Mouse (Mus musculus): ENCODE measurements around the gene 1110051M20Rik. TPM values are rescaled to one million over a fixed set of nuclear protein-coding genes. Genes with fewer than 3 reads are reported as not detected.

1110051M20Rik gene
- total RNA-seq, 2 experiments from 2014 or later: 101 to 108 TPM

- DNase-seq (ENCODE audit: extremely low spot score in 1 of 2, low spot score in 1 of 2): no peak
These were observed 20.3 kb downstream of the 1110051M20Rik start for GRCm38 (mm10) chr2:91424061-91424720.

- DNase-seq (ENCODE audit: extremely low spot score in 1 of 2, low spot score in 1 of 2): no peak
These were observed 22.9 kb downstream of the 1110051M20Rik start for GRCm38 (mm10) chr2:91421641-91422040.

- no peak for DNase-seq (ENCODE audit: extremely low spot score in 1 of 2, low spot score in 1 of 2)
These were observed 30.7 kb downstream of the 1110051M20Rik start for GRCm38 (mm10) chr2:91413811-91414210.

GRCm38 (mm10) chr2:91412361-91412760 lies 32.1 kb downstream of the 1110051M20Rik start:
- DNase-seq (ENCODE audit: extremely low spot score in 1 of 2, low spot score in 1 of 2): no peak

GRCm38 (mm10) chr2:91411473-91411872 lies 33.0 kb downstream of the 1110051M20Rik start:
- DNase-seq (ENCODE audit: extremely low spot score in 1 of 2, low spot score in 1 of 2): no peak

DNA sequence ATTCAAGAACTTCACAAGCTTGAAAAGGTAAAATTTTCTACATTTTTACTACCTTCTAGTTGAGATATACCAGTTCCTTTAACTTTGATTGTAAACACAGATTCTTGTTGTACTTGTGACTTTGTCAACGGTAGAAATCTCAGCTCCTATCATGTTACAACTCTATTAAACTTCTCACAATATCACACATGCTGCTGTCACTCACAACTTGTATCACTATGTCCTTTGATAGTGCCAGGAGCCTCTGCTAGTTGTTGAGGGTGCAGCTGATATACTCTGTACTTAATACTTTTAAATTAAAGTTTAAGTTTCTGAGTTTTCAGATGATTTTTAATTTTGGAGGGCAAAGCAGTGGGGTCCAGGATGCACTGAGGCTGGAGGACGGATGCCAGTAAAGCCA lies 36.5 kb downstream of the 1110051M20Rik start:
- no peak for DNase-seq (ENCODE audit: extremely low spot score in 1 of 2, low spot score in 1 of 2)

DNA sequence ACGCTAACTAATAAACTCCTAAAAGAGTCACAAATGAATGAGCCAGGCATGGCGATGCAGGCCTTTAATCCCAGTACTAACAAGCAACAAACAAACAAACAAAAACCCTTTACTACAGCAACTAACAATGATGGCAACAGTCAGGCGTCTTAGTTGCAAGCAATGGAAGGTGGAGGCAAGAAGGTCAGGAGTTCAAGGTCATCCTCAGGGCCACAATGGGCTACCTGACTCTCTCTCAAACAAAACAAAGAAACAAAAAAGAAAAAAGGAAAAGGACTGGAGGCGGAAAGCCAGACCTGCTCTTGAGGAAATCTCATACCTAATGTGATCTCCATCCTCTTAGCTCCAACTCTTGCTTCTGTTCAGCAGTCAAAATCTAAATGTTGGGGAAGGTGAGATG lies 39.4 kb downstream of the 1110051M20Rik start:
- DNase-seq (ENCODE audit: extremely low spot score in 1 of 2, low spot score in 1 of 2): no peak

DNA sequence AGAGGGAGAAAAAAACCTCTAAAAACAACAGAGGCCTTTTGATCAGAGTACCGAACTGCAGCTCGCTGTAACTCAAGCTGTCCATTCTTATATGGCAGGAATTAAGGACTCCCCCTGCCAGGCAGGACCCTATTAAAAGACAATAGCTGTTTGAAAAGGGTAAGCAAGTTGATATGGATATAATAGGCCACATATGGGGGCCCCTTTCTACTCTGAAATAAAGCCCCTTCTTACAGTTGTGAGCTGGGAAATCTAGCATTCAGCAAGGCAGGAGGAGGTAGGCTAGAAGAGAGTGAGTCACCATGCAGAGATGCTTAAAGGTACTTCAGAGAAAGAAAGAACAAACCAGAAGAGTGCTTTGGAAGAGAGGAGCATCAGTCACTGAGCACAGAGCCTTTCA lies 44.8 kb downstream of the 1110051M20Rik start:
- no peak for DNase-seq (ENCODE audit: extremely low spot score in 1 of 2, low spot score in 1 of 2)

DNA sequence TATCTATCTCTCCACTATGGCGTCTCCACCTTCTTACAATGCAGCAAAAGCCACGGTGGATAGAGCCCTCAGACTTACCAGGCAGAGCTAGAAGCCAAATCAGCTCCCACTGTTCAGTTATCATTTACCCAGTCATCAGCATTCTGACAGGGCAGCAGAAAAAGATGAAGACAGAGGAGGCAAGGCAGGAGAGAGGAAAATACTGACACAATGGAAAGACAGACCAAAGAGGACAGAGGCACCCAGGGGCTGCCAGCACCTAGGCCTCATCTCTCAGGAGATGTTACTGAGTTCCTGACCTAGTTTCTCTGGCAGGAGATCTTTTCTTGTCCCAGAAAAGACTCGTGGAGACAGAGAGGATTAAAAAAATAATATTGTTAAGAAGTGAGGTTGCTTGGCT lies 45.3 kb downstream of the 1110051M20Rik start:
- DNase-seq (ENCODE audit: extremely low spot score in 1 of 2, low spot score in 1 of 2): no peak

- DNase-seq (ENCODE audit: extremely low spot score in 1 of 2, low spot score in 1 of 2): no peak
These were observed 50.4 kb downstream of the 1110051M20Rik start for GRCm38 (mm10) chr2:91394078-91394477.

GRCm38 (mm10) chr2:91388738-91389137 lies 55.8 kb downstream of the 1110051M20Rik start:
- DNase-seq (ENCODE audit: extremely low spot score in 1 of 2, low spot score in 1 of 2): no peak

- no peak for DNase-seq (ENCODE audit: extremely low spot score in 1 of 2, low spot score in 1 of 2)
These were observed 56.2 kb downstream of the 1110051M20Rik start for GRCm38 (mm10) chr2:91388281-91388680.

DNA sequence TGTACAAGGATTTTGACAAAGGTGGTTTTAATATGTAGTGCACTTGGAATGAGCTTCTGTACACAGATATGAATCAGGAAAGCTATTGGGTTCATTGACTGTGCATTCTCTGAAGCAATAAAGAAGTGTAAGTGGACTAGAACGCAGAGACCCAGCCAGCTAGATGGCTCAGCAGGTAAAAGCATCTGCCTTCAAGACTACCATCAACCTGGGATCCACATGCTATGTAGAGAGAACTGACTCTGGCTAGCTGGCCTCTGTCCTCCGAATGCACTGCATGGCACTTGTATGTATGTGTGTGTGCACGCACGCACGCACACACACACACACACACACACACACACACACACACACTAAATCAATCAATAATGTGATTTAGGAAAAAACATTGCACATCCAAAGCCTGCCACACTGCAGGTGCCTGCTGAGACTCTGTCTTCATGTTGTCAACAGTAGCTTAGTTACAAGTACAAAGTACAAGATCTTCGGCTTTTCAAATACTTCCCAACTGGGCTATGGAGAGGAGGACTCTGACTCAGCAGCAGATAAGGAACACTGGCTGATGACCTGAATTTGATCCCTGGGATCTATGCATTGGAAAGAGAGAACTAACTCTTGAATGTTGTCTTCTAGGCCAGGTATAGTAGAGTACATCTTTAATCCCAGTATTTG lies 57.1 kb downstream of the 1110051M20Rik start:
- no peak for DNase-seq (ENCODE audit: extremely low spot score in 1 of 2, low spot score in 1 of 2)

DNA sequence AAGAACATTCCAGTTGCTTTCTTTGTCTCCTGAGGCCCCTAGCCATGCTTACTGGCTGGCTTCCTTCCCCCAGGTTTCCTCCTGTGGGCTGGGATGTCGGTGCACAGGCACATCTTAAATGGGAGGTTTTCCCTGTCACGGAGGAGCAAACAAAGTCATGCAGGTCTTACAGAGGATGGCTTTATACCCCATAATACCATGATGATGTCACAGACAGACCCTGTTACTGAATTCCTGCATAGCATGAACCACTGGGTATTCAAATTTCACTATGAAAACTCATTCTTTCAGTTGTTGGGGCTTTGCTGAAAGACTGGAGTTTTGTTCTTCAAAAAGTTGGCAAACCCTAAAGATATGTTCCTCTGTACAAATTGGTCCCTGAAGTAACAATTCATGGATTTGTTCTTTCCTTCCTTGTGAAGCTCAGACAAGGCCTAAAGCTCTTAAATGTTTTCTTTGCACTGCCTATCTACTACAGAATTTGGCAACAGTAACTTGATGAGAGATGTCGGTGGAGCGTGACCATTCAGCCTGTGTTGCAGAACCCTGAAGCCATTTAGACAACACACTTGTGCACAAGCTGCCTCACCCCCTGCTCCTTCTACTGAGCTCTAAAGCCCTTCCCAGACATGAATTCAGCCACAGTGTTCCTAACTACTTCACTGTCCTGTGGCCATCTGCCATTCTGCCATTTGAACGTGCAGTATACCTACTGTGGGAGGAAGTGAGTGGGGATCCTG lies 57.8 kb downstream of the 1110051M20Rik start:
- DNase-seq (ENCODE audit: extremely low spot score in 1 of 2, low spot score in 1 of 2): no peak

- DNase-seq (ENCODE audit: extremely low spot score in 1 of 2, low spot score in 1 of 2): no peak
These were observed 61.2 kb downstream of the 1110051M20Rik start for GRCm38 (mm10) chr2:91383294-91383693.

DNA sequence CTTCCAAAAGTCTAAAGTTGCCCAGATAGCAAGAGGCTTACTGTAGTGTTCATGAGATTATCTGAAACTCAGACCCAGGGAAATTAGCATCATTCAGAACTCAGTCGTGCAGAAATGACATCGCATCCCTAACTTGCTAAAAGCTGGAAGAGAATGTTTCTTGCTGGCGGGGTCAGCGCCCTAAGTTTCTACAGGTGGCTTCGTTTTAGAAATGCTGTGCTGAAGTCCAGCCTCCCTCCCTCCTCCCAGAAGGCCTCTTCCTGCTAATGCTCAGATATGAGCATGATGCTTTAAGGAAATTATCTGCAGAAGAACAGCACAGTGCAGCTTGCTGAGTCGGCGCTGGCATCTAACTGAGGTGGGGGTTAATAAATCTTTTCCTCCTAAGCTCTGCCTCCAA lies 67.5 kb downstream of the 1110051M20Rik start:
- DNase-seq (ENCODE audit: extremely low spot score in 1 of 2, low spot score in 1 of 2): no peak

DNA sequence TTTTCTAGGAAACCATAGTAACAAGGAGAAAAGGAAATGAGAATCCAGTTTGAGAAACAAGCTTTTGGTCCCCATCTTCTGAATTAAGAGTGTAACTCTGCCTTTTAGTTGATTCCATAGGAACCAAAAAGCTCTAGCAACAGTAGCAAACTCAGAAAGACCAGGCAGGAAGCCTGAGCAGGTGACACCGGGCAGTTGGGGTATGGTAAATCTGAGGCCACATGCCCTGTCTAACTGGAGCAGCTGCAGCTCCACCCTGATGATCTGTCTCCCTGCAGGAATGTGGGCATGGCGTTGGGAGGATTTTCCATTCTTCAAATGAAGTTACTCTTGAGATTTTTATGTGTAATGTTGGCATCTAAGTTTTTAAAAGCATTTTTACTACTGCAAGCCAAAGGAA lies 74.2 kb downstream of the 1110051M20Rik start:
- DNase-seq (ENCODE audit: extremely low spot score in 1 of 2, low spot score in 1 of 2): no peak

DNA sequence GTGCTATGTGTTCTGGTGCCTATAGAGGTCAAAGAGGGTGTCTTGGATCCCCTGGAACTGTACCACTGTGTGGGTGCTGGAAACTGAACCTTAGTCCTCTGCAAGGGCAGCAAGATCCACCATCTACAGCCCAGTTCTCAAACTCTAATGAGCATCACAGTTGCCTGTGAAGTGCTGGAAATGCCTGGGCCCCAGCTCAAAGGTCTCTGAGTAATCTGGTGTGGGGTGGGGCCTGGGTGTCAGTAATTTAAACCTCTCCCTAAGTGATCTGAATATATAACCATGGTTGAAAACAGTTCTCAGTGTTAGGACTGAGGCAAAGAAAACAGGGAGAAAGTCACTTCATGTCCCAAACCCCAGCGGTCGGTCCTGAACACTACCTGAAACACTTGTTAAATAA lies 81.2 kb downstream of the 1110051M20Rik start:
- no peak for DNase-seq (ENCODE audit: extremely low spot score in 1 of 2, low spot score in 1 of 2)

DNA sequence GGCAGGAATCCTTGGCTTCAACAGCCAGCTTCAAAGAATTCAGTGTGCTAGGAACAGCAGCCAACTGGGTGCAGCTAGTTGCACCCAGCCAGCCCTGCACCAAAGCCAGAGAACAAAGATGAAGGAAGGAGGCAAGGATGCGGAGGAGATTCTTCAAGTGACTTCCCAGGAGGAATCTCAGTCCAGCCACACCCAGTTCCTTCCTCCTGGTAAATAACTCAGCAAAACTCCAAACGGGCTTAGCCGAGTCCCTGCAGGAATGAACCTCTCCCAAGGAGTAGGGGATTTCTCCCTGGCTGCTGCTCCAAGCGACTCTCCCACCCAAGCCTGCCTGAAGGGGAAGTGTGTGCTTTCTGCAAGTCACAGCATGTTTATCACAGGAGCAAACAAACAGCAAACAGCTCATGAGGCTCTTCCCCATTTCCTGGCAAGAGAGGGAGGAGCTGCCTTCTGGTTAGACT lies 83.4 kb downstream of the 1110051M20Rik start:
- no peak for DNase-seq (ENCODE audit: extremely low spot score in 1 of 2, low spot score in 1 of 2)

DNA sequence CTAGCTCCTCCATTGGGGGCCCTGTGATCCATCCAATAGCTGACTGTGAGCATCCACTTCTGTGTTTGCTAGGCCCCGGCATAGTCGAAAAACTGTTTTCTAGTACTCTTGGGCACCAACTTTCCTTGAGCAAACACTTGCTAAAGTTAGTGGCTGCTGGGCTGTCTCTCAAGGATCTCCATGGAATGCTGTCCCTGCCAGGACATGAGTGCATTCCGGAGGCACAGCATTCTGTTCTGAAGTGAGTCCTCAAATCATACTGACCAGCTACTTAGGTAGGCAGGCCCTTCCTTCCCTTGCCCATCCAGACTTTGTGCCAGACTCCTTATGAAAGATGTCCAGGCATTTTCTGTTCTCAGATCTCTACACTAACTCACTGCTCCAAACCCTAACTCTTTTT lies 88.7 kb downstream of the 1110051M20Rik start:
- DNase-seq (ENCODE audit: extremely low spot score in 1 of 2, low spot score in 1 of 2): no peak

DNA sequence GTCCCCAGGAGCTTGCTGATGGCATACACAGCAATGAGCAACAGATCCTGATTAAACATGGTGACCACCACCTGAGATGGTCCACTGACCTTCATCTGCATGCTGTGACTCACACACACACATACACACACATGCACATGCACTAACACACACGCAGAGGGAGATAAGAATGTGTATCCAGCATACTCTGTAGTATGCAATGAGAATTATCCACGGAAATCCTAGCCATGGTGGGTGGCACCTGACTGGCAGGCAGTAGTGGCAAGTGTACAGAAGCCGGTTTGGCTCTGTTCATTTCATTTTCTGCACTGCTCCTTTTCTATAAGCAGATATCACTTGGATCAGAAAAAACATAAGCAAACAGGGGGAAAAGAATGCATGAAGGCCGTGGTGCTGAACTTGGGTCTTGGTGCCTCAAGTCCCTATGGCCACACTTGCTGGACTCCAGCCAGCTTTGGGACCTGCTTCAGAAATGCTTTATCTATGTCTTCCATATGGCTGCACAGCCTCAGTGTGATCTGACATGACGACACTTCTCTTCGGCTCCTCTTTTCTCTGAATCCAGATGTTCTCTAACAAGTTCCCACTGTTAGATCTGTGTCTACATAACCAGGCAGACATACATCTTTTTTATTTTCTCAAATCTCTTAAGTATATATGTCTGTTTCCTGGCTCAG lies 89.6 kb downstream of the 1110051M20Rik start:
- DNase-seq (ENCODE audit: extremely low spot score in 1 of 2, low spot score in 1 of 2): no peak
